Mouse (Mus musculus) layer of hippocampus, postnatal 36 days (tissue): Measurements from ENCODE around the gene Trp73. TPM values are rescaled to one million over a fixed set of nuclear protein-coding genes. Genes with fewer than 3 reads are reported as not detected.

Experiments used
- DNase-seq, 2 experiments: peaks; one replicate each; pipeline ENCODE4 v3.0.0; 2022
- total RNA-seq, 2 experiments: library from RNA; stranded (reverse); gene quantifications; 2 replicates each; pipeline ENCODE4 v1.2.3; 2021

Trp73 gene
- total RNA-seq, 2 experiments from 2014 or later: 1.6 to 3.1 TPM

DNA sequence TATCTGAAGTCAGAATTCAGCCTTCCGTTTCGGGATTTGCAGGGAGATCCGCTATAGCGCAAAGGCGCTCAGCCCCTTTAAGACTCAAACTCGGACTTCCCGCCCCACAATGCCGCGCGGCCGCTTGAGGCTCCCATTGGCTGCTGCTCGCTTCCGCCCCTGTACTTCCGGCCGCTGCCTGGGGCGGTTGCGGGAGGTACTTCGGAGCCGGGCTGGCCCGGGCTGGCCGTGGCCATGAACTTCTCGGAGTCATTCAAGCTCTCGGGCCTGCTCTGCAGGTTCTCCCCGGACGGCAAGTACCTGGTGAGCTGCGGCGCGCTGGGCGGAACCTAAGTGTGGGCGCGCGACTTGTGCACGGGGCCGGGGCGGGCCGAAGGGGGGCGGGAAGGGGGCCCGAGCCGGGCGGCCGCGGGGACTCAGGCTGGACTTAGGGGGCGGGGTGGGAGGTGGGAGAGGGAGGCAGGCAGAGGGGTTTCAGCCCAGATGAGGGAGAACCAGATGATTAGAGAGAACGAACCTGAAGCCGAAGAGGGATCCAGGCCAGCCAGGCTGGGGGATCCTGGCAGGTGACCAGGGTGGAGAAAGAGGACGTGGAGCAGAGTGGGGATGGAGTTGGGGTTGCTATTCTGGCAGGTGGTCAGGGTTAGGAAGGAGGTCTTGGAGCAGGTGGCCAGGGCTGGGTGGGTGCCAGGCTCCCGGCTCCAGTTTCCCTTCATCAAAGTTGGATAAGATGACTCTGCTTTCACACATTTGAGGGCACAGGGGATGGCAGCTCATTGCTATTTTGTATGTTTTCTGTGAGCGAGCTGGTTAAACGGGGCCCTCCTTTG lies 2.4 kb upstream of the Trp73 start, which contains the start of gene Wrap73:
Gene Wrap73, plus strand, starts transcription at position 162 of the 830 bp plus-strand sequence.
- peak; percentile 87 to 88 for DNase-seq

- DNase-seq: no peak
These were observed 1.2 kb upstream of the Trp73 start for GRCm38 (mm10) chr4:154141009-154141867.

DNA sequence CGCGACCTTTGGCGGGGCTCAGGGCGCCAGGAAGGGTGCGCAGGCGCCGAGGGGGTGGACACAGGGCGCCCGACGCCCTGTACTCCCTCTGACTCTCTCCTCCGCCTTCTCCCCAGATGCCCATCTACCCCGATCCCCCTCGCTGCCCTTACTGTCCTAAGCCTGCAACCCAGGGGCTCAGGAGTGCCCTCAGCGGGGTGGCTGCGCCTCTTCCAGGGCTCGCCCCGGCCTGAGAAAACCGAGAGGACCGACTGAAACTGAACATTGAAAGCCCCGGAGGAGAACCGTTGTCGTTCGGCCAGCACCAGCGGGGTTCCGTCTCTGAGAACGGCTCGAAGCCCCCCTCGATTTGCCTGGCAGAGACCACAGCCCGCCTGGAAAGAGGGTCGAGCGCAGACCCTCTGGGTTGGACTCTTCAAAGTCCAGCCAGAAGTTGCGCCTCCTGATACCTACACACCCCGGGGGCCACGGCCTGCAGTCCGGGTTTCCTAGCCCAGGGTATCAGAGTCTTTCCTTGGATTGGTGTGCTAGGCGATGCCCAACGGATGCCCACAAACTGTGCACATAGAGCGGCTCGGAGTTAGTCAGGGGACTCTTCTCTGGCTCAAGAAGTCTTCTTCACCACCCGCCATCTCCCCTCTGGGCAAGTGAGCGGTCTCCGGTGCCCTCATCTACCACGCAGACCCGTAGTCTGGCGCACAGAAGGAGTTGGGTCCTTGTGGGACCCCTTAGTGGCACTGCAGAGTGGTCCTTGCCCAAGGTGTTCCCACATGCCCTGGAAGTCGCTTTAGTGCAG lies 403 bp upstream of the Trp73 start:
- no peak for DNase-seq

DNA sequence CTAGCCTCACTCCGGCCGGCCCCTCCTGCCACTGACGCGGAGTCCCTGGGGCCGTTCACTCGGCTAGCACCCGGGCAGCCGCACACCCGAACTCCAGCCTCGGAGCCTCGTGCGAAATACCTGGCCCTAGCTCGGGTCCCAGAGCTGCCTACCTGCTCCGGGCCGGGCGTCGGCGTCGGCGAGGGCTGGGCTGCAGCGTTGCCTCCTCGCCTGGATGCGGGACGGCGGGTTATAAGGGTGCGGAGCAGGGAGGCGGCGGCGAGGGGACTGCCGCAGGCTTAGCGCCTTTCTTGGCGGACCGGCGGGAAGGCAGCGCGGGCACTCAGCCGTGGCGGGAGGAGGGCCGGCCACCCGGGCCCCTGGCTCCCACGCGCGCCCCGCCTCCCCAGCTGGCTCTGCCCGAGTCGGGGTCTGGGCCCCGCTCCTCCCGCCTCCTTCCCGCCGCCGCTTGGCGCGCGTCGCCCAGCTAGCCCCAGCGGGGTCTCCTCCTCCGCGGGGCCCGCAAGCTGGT lies 282 bp downstream of the Trp73 start:
- DNase-seq: no peak

DNA sequence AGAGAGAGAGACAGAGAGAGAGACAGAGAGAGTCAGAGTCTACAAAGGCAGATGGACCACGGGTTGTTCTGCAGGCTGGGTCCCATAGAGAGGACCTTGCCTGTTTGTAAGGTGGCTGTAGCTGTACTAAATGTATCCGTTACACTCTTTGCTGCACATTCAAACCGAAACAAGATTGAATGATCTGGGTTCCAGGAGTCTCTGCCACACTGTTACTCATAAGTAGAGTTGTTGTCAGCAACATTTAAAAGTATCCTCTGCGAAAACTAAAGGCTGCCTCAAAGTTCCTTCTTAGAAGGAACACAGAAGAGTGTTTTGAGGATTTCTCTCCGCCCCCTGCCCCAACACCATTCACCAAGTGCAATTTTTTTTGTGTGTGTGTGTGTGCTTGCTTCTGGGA lies 2.9 kb downstream of the Trp73 start:
- DNase-seq: no peak

DNA sequence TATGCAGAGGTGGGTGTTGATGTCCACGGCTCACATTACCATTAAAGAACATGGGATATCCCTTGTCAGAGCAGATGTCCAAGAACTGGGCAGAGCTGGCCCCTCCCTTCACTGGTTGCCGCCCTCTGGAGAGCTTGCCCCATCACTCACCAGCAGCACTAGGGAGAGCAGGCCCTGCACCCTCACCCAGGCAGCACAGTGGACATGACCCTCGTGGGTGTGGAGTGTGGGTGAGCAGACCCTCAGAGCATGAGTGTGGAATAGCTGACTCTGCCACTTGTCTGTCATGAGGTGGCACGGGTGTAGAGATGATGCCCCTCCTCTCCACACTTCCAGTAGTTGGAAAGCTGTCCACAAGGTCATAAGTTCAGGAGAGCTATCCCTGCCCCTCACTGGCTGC lies 5.2 kb downstream of the Trp73 start:
- no peak for DNase-seq

DNA sequence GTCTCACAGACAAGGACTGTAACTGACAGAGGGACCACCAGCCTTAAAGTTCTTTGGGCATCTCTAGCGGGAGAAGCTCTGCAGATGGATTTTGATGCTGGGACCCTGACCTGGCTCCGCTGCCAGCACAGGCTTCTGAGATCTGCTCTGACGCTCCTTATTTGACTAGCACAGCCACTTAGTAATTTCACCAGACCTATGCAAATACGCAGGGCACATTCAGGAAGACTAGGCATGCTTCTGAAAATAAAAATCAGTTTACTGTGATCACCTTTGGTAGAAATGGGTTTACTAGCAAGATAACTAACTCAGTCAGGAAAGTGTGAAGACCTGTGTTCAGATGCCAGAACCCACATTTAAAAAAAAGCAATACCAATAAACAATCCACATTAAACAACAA lies 8.1 kb downstream of the Trp73 start:
- no peak for DNase-seq

DNA sequence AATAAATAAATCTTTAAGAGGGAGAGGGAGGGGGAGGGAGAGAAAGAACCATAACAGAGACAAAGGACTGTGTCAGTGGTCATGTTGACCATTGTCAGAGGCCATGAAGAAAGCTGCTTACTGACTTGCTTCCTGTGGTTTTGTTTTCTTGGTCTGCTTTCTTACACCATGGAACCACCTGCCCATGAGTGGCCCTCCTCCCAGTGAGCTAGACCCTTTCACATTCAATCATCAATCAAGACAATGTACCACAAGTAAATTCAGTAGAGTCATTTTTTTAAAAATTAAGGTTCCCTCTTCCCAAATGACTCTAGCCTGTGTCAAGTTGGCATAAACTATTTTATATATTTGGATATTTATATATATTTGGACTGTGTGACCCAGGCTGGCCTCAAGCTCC lies 10.1 kb downstream of the Trp73 start:
- no peak for DNase-seq

DNA sequence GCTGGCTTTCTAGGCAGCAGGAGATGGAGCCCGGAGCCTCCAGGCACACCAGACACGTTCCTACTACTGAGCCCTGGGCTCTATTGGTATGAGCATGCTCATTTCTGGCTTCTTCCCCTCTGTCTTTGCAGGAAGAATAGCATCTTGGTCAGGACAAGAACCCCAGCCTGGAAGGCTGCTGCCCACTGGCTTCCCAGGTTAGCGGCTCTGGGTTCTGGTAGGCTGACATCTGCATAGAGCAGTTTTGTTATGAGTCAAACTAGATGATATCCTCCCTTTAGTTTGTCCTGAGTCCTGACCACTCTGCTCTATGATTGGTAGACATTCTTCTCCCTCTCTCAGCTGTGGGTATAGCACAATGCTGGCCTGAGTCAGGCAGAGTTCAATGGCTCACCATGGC lies 12.7 kb downstream of the Trp73 start:
- no peak for DNase-seq

DNA sequence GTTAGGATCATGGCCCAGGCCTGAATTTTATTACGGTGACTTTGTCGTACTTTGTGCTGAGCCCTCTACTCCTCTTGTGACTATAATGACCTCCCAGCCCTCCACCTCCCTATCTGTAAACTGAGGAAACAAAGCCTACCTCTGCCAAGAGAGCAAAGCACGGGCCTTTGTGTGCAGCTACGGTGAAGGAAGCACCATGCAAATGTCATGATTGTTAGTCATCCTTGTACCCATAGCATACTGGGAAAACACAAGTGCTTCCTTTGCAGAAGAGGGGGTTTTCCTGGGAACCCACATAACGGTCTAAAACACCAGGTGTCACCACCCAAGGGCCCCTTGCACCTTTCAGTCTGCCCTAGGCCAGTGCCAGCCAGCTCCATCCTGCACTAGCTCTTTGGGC lies 14.8 kb downstream of the Trp73 start:
- no peak for DNase-seq

GRCm38 (mm10) chr4:154123553-154123952 lies 16.5 kb downstream of the Trp73 start:
- DNase-seq: no peak

DNA sequence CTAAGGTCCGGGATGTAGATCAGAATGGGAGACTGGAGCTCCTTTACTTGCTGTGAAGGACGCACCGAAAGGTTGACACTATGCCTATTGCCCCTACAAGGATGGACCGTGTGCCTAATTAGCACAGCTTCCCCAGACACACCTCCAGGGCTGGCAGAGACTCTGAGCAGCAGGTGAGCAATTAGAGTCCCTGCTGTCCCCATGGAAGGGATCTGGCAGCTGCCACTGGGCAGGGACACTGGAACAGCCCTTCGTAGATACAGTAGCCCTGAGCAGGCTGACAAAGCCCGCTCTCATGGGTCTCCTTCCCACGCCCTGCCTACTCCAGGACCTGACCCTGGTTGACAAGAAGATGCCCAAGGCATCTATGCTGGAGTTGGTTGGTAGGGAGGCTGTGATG lies 17.6 kb downstream of the Trp73 start:
- no peak for DNase-seq

DNA sequence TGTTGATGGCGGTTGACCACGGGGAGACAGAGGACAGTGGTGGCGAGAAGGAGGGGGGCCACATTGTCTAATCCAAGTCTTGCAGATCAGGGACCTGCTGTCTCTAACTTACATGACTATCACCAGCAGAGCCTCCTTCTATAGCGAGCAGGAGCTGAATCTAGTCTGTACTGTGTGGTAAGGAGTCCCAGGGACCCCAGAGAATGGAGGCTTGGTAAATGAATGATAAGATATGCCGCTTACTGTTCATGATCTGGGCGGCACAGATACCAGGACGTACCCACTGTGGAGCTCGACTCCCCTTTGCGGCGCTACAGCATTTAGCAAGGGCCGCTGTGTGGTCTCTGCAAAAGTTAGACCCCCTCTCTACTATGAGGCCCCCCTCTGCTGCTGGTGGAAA lies 18.2 kb downstream of the Trp73 start:
- DNase-seq: no peak

DNA sequence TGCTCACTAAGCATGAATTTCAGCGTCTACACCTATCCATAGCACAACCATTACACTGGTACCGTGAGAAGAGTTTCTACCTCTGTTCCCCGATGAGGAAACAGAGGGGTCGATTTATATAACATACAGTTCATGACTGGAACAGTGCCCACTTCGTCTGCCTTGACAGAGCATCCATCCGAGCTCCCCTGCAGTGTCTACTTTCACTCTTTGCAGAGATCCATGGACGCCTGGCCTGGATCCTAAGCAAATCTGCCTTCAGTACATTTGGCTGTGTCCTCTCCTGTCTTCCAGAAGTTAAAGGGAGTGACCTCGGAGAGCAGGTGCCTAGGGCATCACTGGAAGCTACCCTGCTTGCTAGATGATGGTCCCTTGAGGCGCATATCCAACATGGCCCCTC lies 20.8 kb downstream of the Trp73 start:
- no peak for DNase-seq

DNA sequence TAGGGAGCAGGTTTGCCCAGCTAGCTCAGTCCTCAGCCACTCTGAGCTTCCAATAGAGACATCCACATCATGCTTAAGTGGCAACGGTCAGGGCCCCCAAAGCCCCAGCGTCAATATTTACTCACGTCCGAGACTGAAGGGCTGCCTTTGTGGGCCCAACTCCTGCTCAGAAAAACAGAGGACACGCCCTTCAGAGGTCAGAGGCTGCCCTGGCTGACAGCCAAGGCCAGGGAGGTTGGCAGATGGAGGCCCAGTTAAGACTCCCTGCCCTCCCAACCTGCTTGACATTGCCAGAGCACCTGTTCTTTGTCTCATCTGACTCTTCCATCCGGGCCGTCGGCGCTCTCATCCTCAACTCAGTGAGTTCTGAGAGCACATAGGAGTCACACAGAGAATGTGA lies 21.2 kb downstream of the Trp73 start:
- DNase-seq: no peak

- no peak for DNase-seq
These were observed 23.6 kb downstream of the Trp73 start for GRCm38 (mm10) chr4:154116421-154116820.

- no peak for DNase-seq
These were observed 30.2 kb downstream of the Trp73 start for GRCm38 (mm10) chr4:154109850-154110243.

GRCm38 (mm10) chr4:154109216-154109849 lies 30.7 kb downstream of the Trp73 start:
- DNase-seq: peak in 1 of 2 experiments; percentile 34

- DNase-seq: no peak
These were observed 33.4 kb downstream of the Trp73 start for GRCm38 (mm10) chr4:154106497-154107061.

- DNase-seq: peak; percentile 43 to 60
These were observed 34.5 kb downstream of the Trp73 start for GRCm38 (mm10) chr4:154105381-154106001.

DNA sequence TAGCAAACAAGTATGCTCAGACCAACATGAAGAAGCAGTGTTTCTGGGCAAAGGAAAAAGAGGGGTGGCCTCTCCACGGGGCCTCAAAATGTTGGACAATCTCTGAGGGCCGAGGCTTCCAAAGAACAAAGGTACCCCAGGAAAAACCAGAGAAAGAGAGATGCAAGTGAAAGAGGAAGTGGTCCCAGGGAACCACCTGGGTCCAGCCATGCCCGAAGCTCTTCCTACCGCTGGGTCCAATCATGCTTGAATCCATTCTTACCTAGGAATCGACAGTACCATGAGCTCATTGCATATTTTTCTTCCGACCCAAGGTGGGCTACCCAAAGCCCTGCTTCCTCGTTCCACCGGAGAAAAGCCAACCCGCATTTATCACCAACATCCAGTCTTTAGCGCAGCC lies 36.1 kb downstream of the Trp73 start:
- no peak for DNase-seq
